Mouse (Mus musculus) olfactory bulb, adult 2 months (tissue): ENCODE measurements around the gene Arhgef3.

ENCODE experiments used
- CTCF ChIP-seq: fragments of 200-500 bp; IDR thresholded peaks from 2 replicates; pipeline ENCODE4 v1.5.1; 2012; ENCODE audit warnings: low read depth, mild to moderate bottlenecking, low read length, moderate library complexity; ENCODE audit not compliant: insufficient read depth
- POLR2A ChIP-seq: fragments of 200-500 bp; IDR thresholded peaks from 2 replicates; pipeline ENCODE4 v1.6.1; 2012; ENCODE audit warnings: mild to moderate bottlenecking, low read depth, low read length, moderate library complexity; ENCODE audit not compliant: insufficient read depth

- TF ChIP-seq CTCF (no peak), POLR2A (no peak)
Measured at GRCm38 (mm10) chr14:27209542-27209941, 94.8 kb downstream of the Arhgef3 start.
